Mouse (Mus musculus) lung, adult 2 months (tissue): ENCODE measurements around the gene Zfp646. TPM values are rescaled to one million over a fixed set of nuclear protein-coding genes. Genes with fewer than 3 reads are reported as not detected.
"Not testable (repeated sequence)": the region's sequence is repeated elsewhere in the genome, so short reads cannot be mapped to it uniquely, and the experiment has no call there.

Experiments used
- DNase-seq: peaks from one replicate; pipeline ENCODE4 v3.0.0; 2022
- H3K4me1 ChIP-seq: fragments of 200-500 bp; 2 replicates; pipeline ENCODE4 v1.6.1; 2011; ENCODE audit warnings: low read length; ENCODE audit not compliant: control insufficient read depth, insufficient read depth
- H3K4me3 ChIP-seq: fragments of 200-500 bp; replicated peaks from 2 replicates; pipeline ENCODE3; 2011; ENCODE audit warnings: low read depth, mild to moderate bottlenecking, control low read depth, low read length; ENCODE audit errors: extremely low read depth
- CTCF ChIP-seq: fragments of 200-500 bp; IDR thresholded peaks from 2 replicates; pipeline ENCODE4 v1.5.1; 2011; ENCODE audit warnings: mild to moderate bottlenecking, low read length, control low read depth; ENCODE audit not compliant: insufficient read depth
- POLR2A ChIP-seq: fragments of 200-500 bp; IDR thresholded peaks from 2 replicates; pipeline ENCODE4 v1.6.1; 2011; ENCODE audit warnings: low read depth, mild to moderate bottlenecking, control low read depth, low read length, borderline replicate concordance; ENCODE audit errors: extremely low read depth
- WGBS: fragments of 180-500 bp; shearing (Covaris S2); methylation state at CpG from one replicate; pipeline ENCODE4 v1.1.7; 2018; 5-methylcytosine and 5-hydroxymethylcytosine counted together
- polyA plus RNA-seq: library from polyadenylated mRNA; depleted of rRNA; stranded (reverse); fragments of >200 nt; gene quantifications from 2 replicates; pipeline ENCODE4 v1.2.3, GENCODE M21; 2012; rRNA removed

The Zfp646 gene
- polyA plus RNA-seq = 22.0 and 23.4 TPM in 2 replicates

- peak within 1 kb of the TSS; percentile 98 for H3K4me3 ChIP-seq
- under 1% methylated on average over 41 of the region's 41 CpGs for WGBS
- DNase-seq = no peak
- peaks cover 5% of the 10 kb centered on the region for H3K4me1 ChIP-seq
- TF ChIP-seq POLR2A (peak; percentile 44), CTCF (no peak)
These were observed at the start of gene Zfp646 for GRCm38 (mm10) chr7:127876041-127876466. Gene Zfp646 (plus strand): TSS chr7:127876221.

GRCm38 (mm10) chr7:127835550-127835949 is 40.5 kb upstream of the Zfp646 start:
- no peak for DNase-seq
- WGBS = 75% methylated on average over 2 of the region's 2 CpGs
- no peaks in the 10 kb centered on the region for H3K4me1 ChIP-seq
- no peak for TF ChIP-seq CTCF
- no peak for TF ChIP-seq POLR2A
- no peak overlapping the region for H3K4me3 ChIP-seq

DNA sequence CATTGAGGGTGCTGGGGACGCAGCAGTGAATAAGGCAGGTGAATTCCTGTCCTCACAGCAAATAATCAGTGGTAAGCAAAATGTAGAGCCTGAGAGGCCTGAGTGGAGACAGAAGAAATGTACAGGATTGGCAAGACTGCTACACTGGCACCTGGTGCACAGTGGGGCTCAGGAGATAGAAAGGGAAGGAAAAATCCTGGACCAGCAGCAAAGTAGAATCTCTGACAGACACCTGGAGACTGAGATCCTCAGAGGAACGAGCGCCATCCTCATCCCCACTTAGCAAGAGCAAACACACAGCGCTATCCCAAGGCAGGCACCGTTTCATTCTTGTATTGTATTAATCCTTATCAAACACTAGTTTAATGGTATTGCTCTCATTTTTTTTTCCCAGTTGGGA is 38.5 kb upstream of the Zfp646 start:
- WGBS = 83% methylated on average over 5 of the region's 5 CpGs
- Histone ChIP-seq H3K4me1 (peaks cover 6% of the 10 kb centered on the region), H3K4me3 (no peak overlapping the region)
- no peak for DNase-seq
- TF ChIP-seq CTCF (no peak), POLR2A (no peak)

GRCm38 (mm10) chr7:127837878-127838277 is 38.1 kb upstream of the Zfp646 start:
- not testable (repeated sequence) for H3K4me1 ChIP-seq, DNase-seq, H3K4me3 ChIP-seq
- 69% methylated on average over 4 of the region's 4 CpGs for WGBS

GRCm38 (mm10) chr7:127840031-127840430 is 36.0 kb upstream of the Zfp646 start:
- H3K4me1 ChIP-seq, H3K4me3 ChIP-seq, DNase-seq: not testable (repeated sequence)
- WGBS = 76% methylated on average over 2 of the region's 2 CpGs

GRCm38 (mm10) chr7:127840886-127841285 is 35.1 kb upstream of the Zfp646 start:
- H3K4me3 ChIP-seq = peak overlapping the region; percentile 73
- 3% methylated on average over 15 of the region's 15 CpGs for WGBS
- no peak for DNase-seq
- peaks cover 6% of the 10 kb centered on the region for H3K4me1 ChIP-seq
- no peak; the same call in 1 of the 2 replicates for TF ChIP-seq POLR2A

GRCm38 (mm10) chr7:127841340-127842000 is 34.6 kb upstream of the Zfp646 start:
- TF ChIP-seq POLR2A (peak; percentile 72; the same call in 1 of the 2 replicates), CTCF (no peak)
- peak; percentile 91 for DNase-seq
- Histone ChIP-seq H3K4me3 (peak overlapping the region; percentile 97), H3K4me1 (peaks cover 6% of the 10 kb centered on the region)
- WGBS = under 1% methylated on average over 46 of the region's 46 CpGs

DNA sequence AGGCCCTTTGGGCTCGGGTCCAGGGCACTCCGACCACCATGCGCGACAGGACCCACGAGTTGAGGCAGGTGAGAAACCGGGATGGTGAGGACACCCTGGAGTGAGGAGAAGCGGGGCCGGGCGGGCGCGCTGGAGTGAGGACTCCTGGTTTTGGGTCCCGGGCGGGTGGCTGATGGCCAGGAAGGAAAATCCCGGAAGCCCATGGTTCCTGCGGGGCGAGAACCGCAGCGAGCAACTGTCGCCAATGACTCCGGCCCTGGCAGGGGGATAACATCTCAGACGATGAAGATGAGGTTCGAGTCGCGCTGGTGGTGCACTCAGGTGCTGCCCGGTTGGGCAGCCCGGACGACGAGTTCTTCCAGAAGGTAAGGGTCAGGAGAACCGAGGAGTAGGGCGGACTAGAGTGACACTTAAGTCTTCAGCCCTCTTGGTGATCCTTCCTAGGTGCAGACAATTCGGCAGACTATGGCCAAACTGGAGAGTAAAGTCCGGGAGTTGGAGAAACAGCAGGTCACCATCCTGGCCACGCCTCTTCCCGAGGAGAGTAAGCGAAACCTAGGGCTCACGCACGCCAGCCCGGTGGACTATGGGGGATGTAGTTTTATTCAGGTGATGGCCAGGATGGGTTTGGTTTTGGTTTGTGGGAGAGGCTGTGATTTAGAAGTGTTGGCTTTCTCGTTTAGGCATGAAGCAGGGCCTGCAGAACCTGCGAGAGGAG is 33.9 kb upstream of the Zfp646 start:
- TF ChIP-seq POLR2A (peak; percentile 90; the same call in 1 of the 2 replicates), CTCF (no peak)
- WGBS = under 1% methylated on average over 40 of the region's 40 CpGs
- peak overlapping the region; percentile 97 for H3K4me3 ChIP-seq
- peak; percentile 77 for DNase-seq
- H3K4me1 ChIP-seq = peaks cover 6% of the 10 kb centered on the region

- Histone ChIP-seq H3K4me3 (no peak overlapping the region), H3K4me1 (peaks cover 5% of the 10 kb centered on the region)
- no peak for DNase-seq
- WGBS = 51% methylated on average over 6 of the region's 6 CpGs
- TF ChIP-seq POLR2A (no peak), CTCF (no peak)
These were observed 25.8 kb upstream of the Zfp646 start for GRCm38 (mm10) chr7:127849973-127850875.

DNA sequence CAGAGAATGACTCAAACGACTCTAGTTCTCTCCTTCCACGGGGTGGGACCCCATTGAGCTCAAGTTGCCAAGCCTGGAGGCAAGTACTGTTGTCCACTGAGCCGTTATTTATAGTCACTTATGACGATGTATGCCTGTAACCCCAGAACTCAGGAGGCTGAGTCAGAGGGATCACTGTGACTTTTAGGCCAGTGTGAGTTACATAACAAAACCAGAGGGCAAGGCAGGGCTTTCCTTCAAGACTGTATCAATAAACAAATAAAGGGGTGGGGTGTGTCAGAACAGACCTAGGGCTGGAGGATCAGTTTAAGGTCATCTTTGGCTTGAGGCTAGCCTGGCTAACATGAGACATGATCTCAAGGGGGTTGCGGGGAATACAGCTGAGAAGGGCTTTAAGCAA is 25.1 kb upstream of the Zfp646 start:
- WGBS = 34% methylated on average over 5 of the region's 5 CpGs
- H3K4me1 ChIP-seq = peaks cover 5% of the 10 kb centered on the region
- DNase-seq = no peak
- H3K4me3 ChIP-seq = no peak overlapping the region
- TF ChIP-seq POLR2A (no peak), CTCF (no peak)
